In genomic region chr15:25930657-25931056, GRCm38 (mm10) we compare ENCODE assay signal across 26 mouse cellular contexts. TPM values are rescaled to one million over a fixed set of nuclear protein-coding genes. Genes with fewer than 3 reads are reported as not detected.
DNase-seq lines count a peak whose midpoint lies in the region; ATAC-seq and TF ChIP-seq lines count a peak whose summit lies in the region.
"Had no signal": no experiment of that assay in that cellular context is flagged by ENCODE, and none has a peak within 500 bp of the region (broad histone marks: within the 10 kb centered on the region; RNA-seq: fewer than 3 reads in every experiment).

No protein-coding gene starts in this region.

- no peak overlapping the region for H3K4me3 ChIP-seq in gastrocnemius, adult 2 months
- no peak overlapping the region for H3K4me3 ChIP-seq in kidney, embryonic 14.5 days (ENCODE audit: low read length)
- H3K4me3 ChIP-seq in kidney, postnatal 0 days (replicated peaks; ENCODE audit: low read depth, low read length): no peak overlapping the region
- H3K4me3 ChIP-seq: embryonic facial prominence, embryonic 13.5 days; forebrain, embryonic 10.5 days; forebrain, embryonic 15.5 days; heart, embryonic 15.5 days; limb, embryonic 13.5 days; lung, embryonic 15.5 days; midbrain, embryonic 10.5 days; midbrain, embryonic 15.5 days; neural tube, embryonic 15.5 days; stomach, embryonic 15.5 days had no signal

- peaks cover 17% of the 10 kb centered on the region for H3K4me1 ChIP-seq in kidney, embryonic 14.5 days (ENCODE audit: control insufficient read depth, insufficient read depth, low read length)
- H3K4me1 ChIP-seq in kidney, postnatal 0 days (replicated peaks; ENCODE audit: insufficient read depth, low read length): peaks cover 14% of the 10 kb centered on the region
- H3K4me1 ChIP-seq: midbrain, embryonic 15.5 days had no signal

- H3K27ac ChIP-seq in gastrocnemius, adult 2 months: peak overlapping the region; percentile 93
- no peak overlapping the region for H3K27ac ChIP-seq in kidney, embryonic 14.5 days (ENCODE audit: low read depth, low read length)
- peak overlapping the region; percentile 68 for H3K27ac ChIP-seq in kidney, postnatal 0 days
- H3K27ac ChIP-seq: embryonic facial prominence, embryonic 13.5 days; forebrain, embryonic 10.5 days; forebrain, embryonic 15.5 days; hindbrain, embryonic 14.5 days; limb, embryonic 13.5 days; lung, embryonic 15.5 days; midbrain, embryonic 10.5 days; midbrain, embryonic 15.5 days; neural tube, embryonic 15.5 days; stomach, embryonic 15.5 days had no signal

- H3K4me2 ChIP-seq in kidney, embryonic 14.5 days (replicated peaks; ENCODE audit: low read depth, low read length): no peak overlapping the region
- no peak overlapping the region for H3K4me2 ChIP-seq in kidney, postnatal 0 days (ENCODE audit: low read length)
- H3K4me2 ChIP-seq: embryonic facial prominence, embryonic 13.5 days; forebrain, embryonic 15.5 days; heart, embryonic 15.5 days; hindbrain, embryonic 14.5 days; limb, embryonic 13.5 days; liver, embryonic 11.5 days; lung, embryonic 15.5 days; midbrain, embryonic 15.5 days; neural tube, embryonic 15.5 days; stomach, embryonic 15.5 days had no signal

- DNase-seq in gastrocnemius, adult 2 months: no peak
- DNase-seq in gastrocnemius, postnatal 36 days: no peak
- DNase-seq in kidney, adult 18-20 months: peak; percentile 55
- DNase-seq in kidney, postnatal 0 days (ENCODE audit: low spot score): no peak
- DNase-seq in left cerebral cortex, postnatal 36 days (ENCODE audit: low spot score in 2 of 2): no peak
- no peak for DNase-seq in testis, postnatal 10 days (ENCODE audit: low spot score)
- DNase-seq: adrenal gland, adult 8-10 months; cerebellum, postnatal 10 days; layer of hippocampus, adult 9-11 months; right cerebral cortex, postnatal 25 days; thymus, postnatal 14 days had no signal

- no peaks in the 10 kb centered on the region for H3K9me3 ChIP-seq in kidney, embryonic 14.5 days (ENCODE audit: control insufficient read depth, low read length)
- no peaks in the 10 kb centered on the region for H3K9me3 ChIP-seq in kidney, postnatal 0 days (replicated peaks; ENCODE audit: low read length)
- H3K9me3 ChIP-seq: embryonic facial prominence, embryonic 13.5 days; forebrain, embryonic 10.5 days; forebrain, embryonic 15.5 days; heart, embryonic 15.5 days; limb, embryonic 13.5 days; lung, embryonic 15.5 days; midbrain, embryonic 10.5 days; midbrain, embryonic 15.5 days; neural tube, embryonic 15.5 days; stomach, embryonic 15.5 days had no signal

- no peaks in the 10 kb centered on the region for H3K27me3 ChIP-seq in kidney, embryonic 14.5 days (ENCODE audit: control insufficient read depth, insufficient read depth, low read length)
- no peaks in the 10 kb centered on the region for H3K27me3 ChIP-seq in kidney, postnatal 0 days (ENCODE audit: insufficient read depth, low read length)
- H3K27me3 ChIP-seq: CH12.LX; embryonic facial prominence, embryonic 13.5 days; forebrain, embryonic 15.5 days; heart, embryonic 15.5 days; limb, embryonic 13.5 days; lung, embryonic 15.5 days; midbrain, embryonic 15.5 days; neural tube, embryonic 15.5 days; stomach, embryonic 15.5 days had no signal

- H3K36me3 ChIP-seq in kidney, embryonic 14.5 days (ENCODE audit: control insufficient read depth, insufficient read depth, low read length): no peaks in the 10 kb centered on the region
- no peaks in the 10 kb centered on the region for H3K36me3 ChIP-seq in kidney, postnatal 0 days (ENCODE audit: insufficient read depth, low read length)
- H3K36me3 ChIP-seq: embryonic facial prominence, embryonic 13.5 days; forebrain, embryonic 10.5 days; forebrain, embryonic 15.5 days; heart, embryonic 15.5 days; limb, embryonic 13.5 days; lung, embryonic 15.5 days; midbrain, embryonic 10.5 days; midbrain, embryonic 15.5 days; neural tube, embryonic 15.5 days; stomach, embryonic 15.5 days had no signal

- WGBS in kidney, embryonic 14.5 days: 73% methylated on average over 5 of the region's 5 CpGs
- WGBS in kidney, postnatal 0 days: 69% methylated on average over 5 of the region's 5 CpGs

- no peak for TF ChIP-seq CTCF in gastrocnemius, adult 2 months (IDR thresholded peaks at IDR 0.05)
- no peak for TF ChIP-seq CTCF in kidney, postnatal 0 days (IDR thresholded peaks at IDR 0.05; ENCODE audit: low read depth)

- intact Hi-C loops in gastrocnemius, adult 2 months (cut with DNase I): no loop called here
- intact Hi-C loops in gastrocnemius, postnatal 36 days (cut with DNase I): no loop called here
- intact Hi-C loops in left cerebral cortex, postnatal 36 days (cut with DNase I): no loop called here

- ATAC-seq in kidney, embryonic 14.5 days (ENCODE audit: low FRiP score, low TSS enrichment): no peak
- peak; percentile 70 for ATAC-seq in kidney, postnatal 0 days (replicated peaks; ENCODE audit: low FRiP score, low read depth)
- ATAC-seq: forebrain, embryonic 15.5 days; inflammation-experienced regulatory T-cells, adult 6 months; midbrain, embryonic 15.5 days had no signal

- no peak overlapping the region for H3K9ac ChIP-seq in kidney, embryonic 14.5 days (ENCODE audit: low read depth, low read length)
- no peak overlapping the region for H3K9ac ChIP-seq in kidney, postnatal 0 days (ENCODE audit: low read depth, low read length)
- H3K9ac ChIP-seq: embryonic facial prominence, embryonic 13.5 days; forebrain, embryonic 15.5 days; heart, embryonic 15.5 days; hindbrain, embryonic 14.5 days; limb, embryonic 13.5 days; lung, embryonic 15.5 days; midbrain, embryonic 15.5 days; neural tube, embryonic 15.5 days; stomach, embryonic 15.5 days had no signal

RNA-seq across cellular contexts. Expression of gene Zfp622, which starts 53.5 kb away (rescaled TPM):
- total RNA-seq in gastrocnemius, adult 2 months (2021): 10 to 100 TPM; 22.6 to 25.5 TPM
- 10 to 100 TPM; 19.6 to 23.0 TPM for total RNA-seq in gastrocnemius, postnatal 36 days (2021)
- 38.1 and 38.4 TPM in 2 replicates for polyA plus RNA-seq in kidney, embryonic 14.5 days (2014; fragmentation: Nextera tagmentation; extraction: Ambion mirVana)
- 23.2 and 27.3 TPM in 2 replicates for polyA plus RNA-seq in kidney, postnatal 0 days (2015; fragmentation: Nextera tagmentation; extraction: Ambion mirVana)
- total RNA-seq in left cerebral cortex, postnatal 36 days (2021): 10 to 100 TPM; 38.7 to 46.1 TPM
